Mouse (Mus musculus) liver, embryonic 11.5 days (tissue): ENCODE data around the gene Ntn3. TPM values are rescaled to one million over a fixed set of nuclear protein-coding genes. Genes with fewer than 3 reads are reported as not detected.

ENCODE experiments used
- ATAC-seq: fragments of 200-750 bp; cut with Nextera tagmentation; replicated peaks from 2 replicates; pipeline ENCODE4 v1.8.0; 2017; ENCODE audit warnings: moderate number of reproducible peaks, mild to moderate bottlenecking, moderate TSS enrichment, moderate library complexity; ENCODE audit not compliant: low FRiP score
- DNase-seq: peaks from one replicate; pipeline ENCODE4 v3.0.0-alpha.2; 2017; ENCODE audit warnings: low spot score
- H3K27ac ChIP-seq: fragments of 300-500 bp; sonication (generic); 2 replicates; pipeline ENCODE4 v1.5.1; 2014; ENCODE audit warnings: mild to moderate bottlenecking, low read depth, low read length, control low read depth
- H3K27me3 ChIP-seq: fragments of 300-500 bp; sonication (generic); replicated peaks from 2 replicates; pipeline ENCODE4 v1.6.1; 2014; ENCODE audit warnings: low read length, mixed read lengths; ENCODE audit not compliant: control insufficient read depth, insufficient read depth
- H3K36me3 ChIP-seq: fragments of 300-500 bp; sonication (generic); 2 replicates; pipeline ENCODE4 v1.6.1; 2014; ENCODE audit warnings: mild to moderate bottlenecking, low read length, moderate library complexity, mixed read lengths; ENCODE audit not compliant: control insufficient read depth, insufficient read depth
- H3K4me1 ChIP-seq: fragments of 300-500 bp; sonication (generic); replicated peaks from 2 replicates; pipeline ENCODE4 v1.6.1; 2014; ENCODE audit warnings: low read length, mixed read lengths; ENCODE audit not compliant: control insufficient read depth, insufficient read depth
- H3K4me2 ChIP-seq: fragments of 300-500 bp; sonication (generic); 2 replicates; pipeline ENCODE4 v1.6.1; 2014; ENCODE audit warnings: mild to moderate bottlenecking, control low read depth, moderate library complexity
- H3K4me3 ChIP-seq: fragments of 300-500 bp; sonication (generic); 2 replicates; pipeline ENCODE4 v1.5.1; 2014; ENCODE audit warnings: low read depth, low read length, control low read depth
- H3K9ac ChIP-seq: fragments of 300-500 bp; sonication (generic); 2 replicates; pipeline ENCODE4 v1.6.1; 2014; ENCODE audit warnings: low read depth, low read length, control low read depth
- H3K9me3 ChIP-seq: fragments of 300-500 bp; sonication (generic); 2 replicates; pipeline ENCODE4 v1.6.1; 2016; ENCODE audit warnings: low read length, inconsistent platforms, mixed read lengths; ENCODE audit not compliant: control insufficient read depth
- WGBS: fragments of 180-500 bp; shearing (Covaris S2); extraction: QIAGEN DNeasy Blood & Tissue Kit; methylation state at CpG from one replicate; pipeline ENCODE4 v1.1.7; 2014; 5-methylcytosine and 5-hydroxymethylcytosine counted together
- polyA plus RNA-seq: library from polyadenylated mRNA; unstranded; fragments of >200 nt; fragmentation: Nextera tagmentation; extraction: Ambion mirVana; gene quantifications from 2 replicates; pipeline ENCODE4 v1.2.1, GENCODE M21; 2014

The Ntn3 gene
- polyA plus RNA-seq, 1 experiment from 2014 or later = 2.7 TPM

GRCm38 (mm10) chr17:24168590-24169277, 40.6 kb downstream of the Ntn3 start:
- ATAC-seq = peak; percentile 61
- Histone ChIP-seq H3K9ac (peak overlapping the region; percentile 91), H3K4me2 (peak overlapping the region; percentile 76), H3K4me3 (peak overlapping the region; percentile 82), H3K36me3 (peaks cover 23% of the 10 kb centered on the region; the same call in 1 of the 2 replicates), H3K27me3 (no peaks in the 10 kb centered on the region), H3K9me3 (no peaks in the 10 kb centered on the region), H3K4me1 (peaks cover 20% of the 10 kb centered on the region), H3K27ac (peak overlapping the region; percentile 94)
- peak; percentile 76 for DNase-seq
- under 1% methylated on average over 40 of the region's 41 CpGs for WGBS

GRCm38 (mm10) chr17:24167891-24168505, 41.3 kb downstream of the Ntn3 start:
- peaks cover 23% of the 10 kb centered on the region; the same call in 1 of the 2 replicates for H3K36me3 ChIP-seq
- ATAC-seq (no peak), DNase-seq (no peak)
- peaks cover 20% of the 10 kb centered on the region for H3K4me1 ChIP-seq
- H3K27ac ChIP-seq = peak overlapping the region; percentile 94; the same call in 1 of the 2 replicates
- peak overlapping the region; percentile 82 for H3K4me3 ChIP-seq
- H3K4me2 ChIP-seq = peak overlapping the region; percentile 76
- H3K9me3 ChIP-seq = no peaks in the 10 kb centered on the region
- H3K27me3 ChIP-seq = no peaks in the 10 kb centered on the region
- WGBS = 51% methylated on average over 7 of the region's 7 CpGs
- H3K9ac ChIP-seq = peak overlapping the region; percentile 91

- Histone ChIP-seq H3K9me3 (no peaks in the 10 kb centered on the region), H3K4me2 (peak overlapping the region; percentile 76), H3K9ac (0 out of 2 replicates have a peak overlapping the region, but pooled peaks have one; percentile 91), H3K4me3 (peak overlapping the region; percentile 82; the same call in 1 of the 2 replicates), H3K4me1 (peaks cover 26% of the 10 kb centered on the region), H3K27ac (no peak overlapping the region; the same call in 1 of the 2 replicates), H3K27me3 (no peaks in the 10 kb centered on the region), H3K36me3 (peaks cover 23% of the 10 kb centered on the region; the same call in 1 of the 2 replicates)
- ATAC-seq = no peak
- DNase-seq = no peak
- 77% methylated on average over 6 of the region's 6 CpGs for WGBS
Measured at GRCm38 (mm10) chr17:24167120-24167519, 42.2 kb downstream of the Ntn3 start.

- no peak overlapping the region for H3K4me2 ChIP-seq
- H3K9ac ChIP-seq = no peak overlapping the region
- WGBS = 72% methylated on average over 11 of the region's 11 CpGs
- no peak for ATAC-seq
- no peak overlapping the region; the same call in 1 of the 2 replicates for H3K27ac ChIP-seq
- no peak for DNase-seq
- no peaks in the 10 kb centered on the region for H3K27me3 ChIP-seq
- no peak overlapping the region for H3K4me3 ChIP-seq
- H3K36me3 ChIP-seq = peaks cover 23% of the 10 kb centered on the region; the same call in 1 of the 2 replicates
- no peaks in the 10 kb centered on the region for H3K9me3 ChIP-seq
- H3K4me1 ChIP-seq = peaks cover 18% of the 10 kb centered on the region
Measured at GRCm38 (mm10) chr17:24164566-24165259, 44.6 kb downstream of the Ntn3 start.

- H3K27ac ChIP-seq = peak within 1 kb of the TSS; percentile 92
- H3K36me3 ChIP-seq = peaks cover 23% of the 10 kb centered on the region; the same call in 1 of the 2 replicates
- WGBS = under 1% methylated on average over 47 of the region's 47 CpGs
- H3K4me1 ChIP-seq = peaks cover 18% of the 10 kb centered on the region
- peak within 1 kb of the TSS; percentile 74 for H3K4me3 ChIP-seq
- ATAC-seq = peak; percentile 87
- peak within 1 kb of the TSS; percentile 85 for H3K9ac ChIP-seq
- H3K27me3 ChIP-seq = no peaks in the 10 kb centered on the region
- no peaks in the 10 kb centered on the region for H3K9me3 ChIP-seq
- peak; percentile 98 for DNase-seq
- peak within 1 kb of the TSS; percentile 99 for H3K4me2 ChIP-seq
Measured at GRCm38 (mm10) chr17:24163176-24163962, 46.0 kb downstream of the Ntn3 start, which contains the start of gene Amdhd2. Amdhd2 (minus strand) TSS chr17:24163766.

GRCm38 (mm10) chr17:24162584-24163175, 46.7 kb downstream of the Ntn3 start:
- Histone ChIP-seq H3K9ac (peak overlapping the region; percentile 85), H3K27ac (peak overlapping the region; percentile 92), H3K4me1 (peaks cover 12% of the 10 kb centered on the region), H3K4me3 (peak overlapping the region; percentile 74), H3K36me3 (peaks cover 23% of the 10 kb centered on the region; the same call in 1 of the 2 replicates), H3K27me3 (no peaks in the 10 kb centered on the region), H3K9me3 (no peaks in the 10 kb centered on the region), H3K4me2 (peak overlapping the region; percentile 99)
- 11% methylated on average over 17 of the region's 17 CpGs for WGBS
- peak; percentile 10; the same call in 1 of the 2 replicates for ATAC-seq
- no peak for DNase-seq

- no peak overlapping the region for H3K4me3 ChIP-seq
- peaks cover 6% of the 10 kb centered on the region for H3K4me1 ChIP-seq
Measured at GRCm38 (mm10) chr17:24161466-24161865, 47.9 kb downstream of the Ntn3 start.

More at GRCm38 (mm10) chr17:24161466-24161865, 47.9 kb downstream of the Ntn3 start:
- 82% methylated on average over 5 of the region's 5 CpGs for WGBS
- no peak for DNase-seq
- H3K27me3 ChIP-seq = no peaks in the 10 kb centered on the region
- no peak overlapping the region for H3K9ac ChIP-seq
- no peak overlapping the region for H3K27ac ChIP-seq
- H3K4me2 ChIP-seq = no peak overlapping the region; the same call in 1 of the 2 replicates
- H3K9me3 ChIP-seq = no peaks in the 10 kb centered on the region
- peaks cover 14% of the 10 kb centered on the region; the same call in 1 of the 2 replicates for H3K36me3 ChIP-seq
- ATAC-seq = no peak
